Mouse (Mus musculus): ENCODE measurements around the gene Cdh13. TPM values are rescaled to one million over a fixed set of nuclear protein-coding genes. Genes with fewer than 3 reads are reported as not detected.

Gene Cdh13
- polyA plus RNA-seq, 1 experiment, result 56.6 TPM

GRCm38 (mm10) chr8:118518030-118518741 is 234.7 kb downstream of the Cdh13 start:
- Histone ChIP-seq H3K27me3 (ENCODE audit: control insufficient read depth, insufficient read depth, insufficient read length) (no peaks in the 10 kb centered on the region), H3ac (ENCODE audit: control insufficient read depth, insufficient read length) (no peak overlapping the region), H3K4me2 (ENCODE audit: low read depth) (peak overlapping the region; percentile 33), H3K79me2 (ENCODE audit: control insufficient read depth, insufficient read depth) (no peaks in the 10 kb centered on the region), H3K36me3 (ENCODE audit: control insufficient read depth, insufficient read depth) (no peaks in the 10 kb centered on the region), H3K4me3 (no peak overlapping the region)
- TF ChIP-seq MYOG (IDR thresholded peaks at IDR 0.05; ENCODE audit: control insufficient read depth in 1 of 3, insufficient read depth in 1 of 3, insufficient read length in 2 of 3, low read depth in 2 of 3) (no peak), TCF3 (IDR thresholded peaks at IDR 0.05; ENCODE audit: insufficient read length, low read depth) (no peak), REST (IDR thresholded peaks at IDR 0.05; ENCODE audit: insufficient read depth, insufficient read length) (no peak), MYOD1 (IDR thresholded peaks at IDR 0.05; ENCODE audit: control insufficient read depth in 1 of 3, insufficient read length in 2 of 3, low read depth in 2 of 3) (no peak), POLR2AphosphoS2 (IDR thresholded peaks at IDR 0.05; ENCODE audit: insufficient read length, low read depth) (no peak), CEBPB (IDR thresholded peaks at IDR 0.05; ENCODE audit: insufficient read depth, poor library complexity, severe bottlenecking) (no peak), USF1 (IDR thresholded peaks at IDR 0.05; ENCODE audit: low read depth) (no peak), TCF12 (IDR thresholded peaks at IDR 0.05; ENCODE audit: insufficient read depth, poor library complexity, severe bottlenecking) (no peak), SRF (IDR thresholded peaks at IDR 0.05; ENCODE audit: control insufficient read depth, insufficient read length, low read depth) (no peak), E2F4 (IDR thresholded peaks at IDR 0.05; ENCODE audit: insufficient read depth) (no peak), MAX (IDR thresholded peaks at IDR 0.05; ENCODE audit: low read depth) (no peak), POLR2A (IDR thresholded peaks at IDR 0.05; ENCODE audit: insufficient read length, low read depth) (no peak)

- Histone ChIP-seq H3K4me3 (no peak overlapping the region), H3ac (ENCODE audit: control insufficient read depth, insufficient read length) (no peak overlapping the region), H3K4me2 (ENCODE audit: low read depth) (peak overlapping the region; percentile 33), H3K79me2 (ENCODE audit: control insufficient read depth, insufficient read depth) (no peaks in the 10 kb centered on the region), H3K27me3 (ENCODE audit: control insufficient read depth, insufficient read depth, insufficient read length) (no peaks in the 10 kb centered on the region), H3K36me3 (ENCODE audit: control insufficient read depth, insufficient read depth) (no peaks in the 10 kb centered on the region)
- no peak for TF ChIP-seq E2F4 (IDR thresholded peaks at IDR 0.05; ENCODE audit: insufficient read depth)
- no peak for TF ChIP-seq POLR2AphosphoS2 (IDR thresholded peaks at IDR 0.05; ENCODE audit: insufficient read length, low read depth)
- no peak for TF ChIP-seq USF1 (IDR thresholded peaks at IDR 0.05; ENCODE audit: low read depth)
- no peak for TF ChIP-seq MYOD1 (IDR thresholded peaks at IDR 0.05; ENCODE audit: control insufficient read depth in 1 of 3, insufficient read length in 2 of 3, low read depth in 2 of 3)
- TF ChIP-seq MYOG (IDR thresholded peaks at IDR 0.05; ENCODE audit: control insufficient read depth in 1 of 3, insufficient read depth in 1 of 3, insufficient read length in 2 of 3, low read depth in 2 of 3), result no peak
- TF ChIP-seq POLR2A (IDR thresholded peaks at IDR 0.05; ENCODE audit: insufficient read length, low read depth), result no peak
- no peak for TF ChIP-seq REST (IDR thresholded peaks at IDR 0.05; ENCODE audit: insufficient read depth, insufficient read length)
- TF ChIP-seq CEBPB (IDR thresholded peaks at IDR 0.05; ENCODE audit: insufficient read depth, poor library complexity, severe bottlenecking), result no peak
- no peak for TF ChIP-seq SRF (IDR thresholded peaks at IDR 0.05; ENCODE audit: control insufficient read depth, insufficient read length, low read depth)
- TF ChIP-seq TCF3 (IDR thresholded peaks at IDR 0.05; ENCODE audit: insufficient read length, low read depth), result no peak
- TF ChIP-seq MAX (IDR thresholded peaks at IDR 0.05; ENCODE audit: low read depth), result no peak
These were observed 235.2 kb downstream of the Cdh13 start for GRCm38 (mm10) chr8:118518742-118519102.

GRCm38 (mm10) chr8:118523922-118524321 is 240.4 kb downstream of the Cdh13 start:
- H3K36me3 ChIP-seq (ENCODE audit: control insufficient read depth, insufficient read depth), result no peaks in the 10 kb centered on the region
- no peaks in the 10 kb centered on the region for H3K27me3 ChIP-seq (ENCODE audit: control insufficient read depth, insufficient read depth, insufficient read length)
- H3ac ChIP-seq (ENCODE audit: control insufficient read depth, insufficient read length), result no peak overlapping the region
- no peaks in the 10 kb centered on the region for H3K79me2 ChIP-seq (ENCODE audit: control insufficient read depth, insufficient read depth)
- H3K4me3 ChIP-seq, result no peak overlapping the region
- TF ChIP-seq MAX (IDR thresholded peaks at IDR 0.05; ENCODE audit: low read depth) (no peak), REST (IDR thresholded peaks at IDR 0.05; ENCODE audit: insufficient read depth, insufficient read length) (no peak), POLR2A (IDR thresholded peaks at IDR 0.05; ENCODE audit: insufficient read length, low read depth) (no peak), POLR2AphosphoS2 (IDR thresholded peaks at IDR 0.05; ENCODE audit: insufficient read length, low read depth) (no peak), USF1 (IDR thresholded peaks at IDR 0.05; ENCODE audit: low read depth) (no peak), MYOD1 (IDR thresholded peaks at IDR 0.05; ENCODE audit: control insufficient read depth in 1 of 3, insufficient read length in 2 of 3, low read depth in 2 of 3) (no peak), MYOG (IDR thresholded peaks at IDR 0.05; ENCODE audit: control insufficient read depth in 1 of 3, insufficient read depth in 1 of 3, insufficient read length in 2 of 3, low read depth in 2 of 3) (no peak), CEBPB (IDR thresholded peaks at IDR 0.05; ENCODE audit: insufficient read depth, poor library complexity, severe bottlenecking) (no peak), TCF12 (IDR thresholded peaks at IDR 0.05; ENCODE audit: insufficient read depth, poor library complexity, severe bottlenecking) (no peak), E2F4 (IDR thresholded peaks at IDR 0.05; ENCODE audit: insufficient read depth) (no peak), SRF (IDR thresholded peaks at IDR 0.05; ENCODE audit: control insufficient read depth, insufficient read length, low read depth) (no peak), TCF3 (IDR thresholded peaks at IDR 0.05; ENCODE audit: insufficient read length, low read depth) (no peak)
- no peak overlapping the region for H3K4me2 ChIP-seq (ENCODE audit: low read depth)

GRCm38 (mm10) chr8:118538816-118539558 is 255.5 kb downstream of the Cdh13 start:
- Histone ChIP-seq H3K4me2 (ENCODE audit: low read depth) (no peak overlapping the region), H3K79me2 (ENCODE audit: control insufficient read depth, insufficient read depth) (no peaks in the 10 kb centered on the region), H3K27me3 (ENCODE audit: control insufficient read depth, insufficient read depth, insufficient read length) (no peaks in the 10 kb centered on the region), H3ac (ENCODE audit: control insufficient read depth, insufficient read length) (no peak overlapping the region), H3K4me3 (no peak overlapping the region), H3K36me3 (ENCODE audit: control insufficient read depth, insufficient read depth) (no peaks in the 10 kb centered on the region)
- no peak for TF ChIP-seq MAX (IDR thresholded peaks at IDR 0.05; ENCODE audit: low read depth)
- peak in 1 of 3 experiments; percentile 30 for TF ChIP-seq MYOD1 (IDR thresholded peaks at IDR 0.05; ENCODE audit: control insufficient read depth in 1 of 3, insufficient read length in 2 of 3, low read depth in 2 of 3)

Data from myocyte (in vitro differentiated cells).